Mouse (Mus musculus) layer of hippocampus, adult 2 months (tissue): ENCODE results near the gene Rbm28. TPM values are rescaled to one million over a fixed set of nuclear protein-coding genes. Genes with fewer than 3 reads are reported as not detected.
"Not testable (repeated sequence)": the region's sequence is repeated elsewhere in the genome, so short reads cannot be mapped to it uniquely, and the experiment has no call there.

ENCODE experiments used
- DNase-seq, 2 experiments: peaks; one replicate each; pipeline ENCODE4 v3.0.0; 2022; ENCODE audit warnings: low spot score in 2 of 2
- H3K27ac ChIP-seq: fragments of 200-600 bp; 2 replicates; pipeline ENCODE4 v1.8.1; 2022
- H3K4me3 ChIP-seq: fragments of 200-600 bp; 2 replicates; pipeline ENCODE4 v1.8.1; 2022; ENCODE audit warnings: mild to moderate bottlenecking
- CTCF ChIP-seq: fragments of 200-600 bp; conservative IDR thresholded peaks from 2 replicates; pipeline ENCODE4 v1.8.1; 2022; ENCODE audit warnings: antibody characterized with exemption, mild to moderate bottlenecking, moderate library complexity
- total RNA-seq, 2 experiments: library from RNA; stranded (reverse); gene quantifications; 2 replicates each; pipeline ENCODE4 v1.2.3; 2021

Rbm28 gene
- total RNA-seq, 2 experiments from 2014 or later, result 43.6 to 51.0 TPM

DNA sequence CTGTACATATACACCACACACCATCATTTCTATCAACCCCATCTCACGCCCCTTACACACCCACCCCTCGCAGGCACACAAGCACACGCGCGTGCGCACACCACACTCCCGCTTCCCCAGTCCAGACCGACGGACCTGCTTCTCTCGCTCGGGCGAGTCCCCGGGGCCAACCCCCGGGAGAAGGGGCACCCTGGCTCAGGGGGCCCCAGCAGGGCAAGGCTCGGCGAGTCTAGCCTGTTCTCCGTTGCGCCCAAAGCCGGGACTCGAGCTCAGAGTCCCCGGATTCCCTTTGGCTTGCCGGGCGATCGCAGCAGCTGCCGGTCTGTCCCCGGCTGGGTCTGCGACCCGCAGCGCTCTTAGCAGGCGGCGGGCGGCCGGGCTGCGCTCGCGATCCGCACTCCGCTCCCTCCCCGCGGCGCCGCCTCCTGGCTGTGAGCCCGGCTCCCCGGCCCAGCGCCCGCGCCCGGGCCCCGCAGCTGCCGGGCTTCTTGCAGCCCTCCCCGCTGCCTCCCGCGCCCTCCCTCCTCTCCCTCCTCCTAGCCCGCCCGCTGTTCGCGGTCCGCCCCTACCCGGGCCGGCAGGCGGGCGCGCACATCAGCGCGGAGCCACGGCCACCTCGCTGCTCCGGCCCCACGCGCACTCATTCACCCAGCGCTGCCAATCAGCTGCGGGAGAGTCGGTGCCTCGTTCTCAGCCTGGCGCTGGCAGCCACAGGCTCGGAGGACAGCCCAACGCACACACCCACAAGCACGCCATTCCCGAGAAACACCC, 14.3 kb upstream of the Rbm28 start, which contains the start of gene Prrt4:
TSS of gene Prrt4 (minus strand) at position 697 of the 771 bp plus-strand sequence.
- Histone ChIP-seq H3K27ac (peak within 1 kb of the TSS; percentile 86), H3K4me3 (peak within 1 kb of the TSS; percentile 67)
- DNase-seq, result peak; percentile 58 to 65
- no peak for TF ChIP-seq CTCF

DNA sequence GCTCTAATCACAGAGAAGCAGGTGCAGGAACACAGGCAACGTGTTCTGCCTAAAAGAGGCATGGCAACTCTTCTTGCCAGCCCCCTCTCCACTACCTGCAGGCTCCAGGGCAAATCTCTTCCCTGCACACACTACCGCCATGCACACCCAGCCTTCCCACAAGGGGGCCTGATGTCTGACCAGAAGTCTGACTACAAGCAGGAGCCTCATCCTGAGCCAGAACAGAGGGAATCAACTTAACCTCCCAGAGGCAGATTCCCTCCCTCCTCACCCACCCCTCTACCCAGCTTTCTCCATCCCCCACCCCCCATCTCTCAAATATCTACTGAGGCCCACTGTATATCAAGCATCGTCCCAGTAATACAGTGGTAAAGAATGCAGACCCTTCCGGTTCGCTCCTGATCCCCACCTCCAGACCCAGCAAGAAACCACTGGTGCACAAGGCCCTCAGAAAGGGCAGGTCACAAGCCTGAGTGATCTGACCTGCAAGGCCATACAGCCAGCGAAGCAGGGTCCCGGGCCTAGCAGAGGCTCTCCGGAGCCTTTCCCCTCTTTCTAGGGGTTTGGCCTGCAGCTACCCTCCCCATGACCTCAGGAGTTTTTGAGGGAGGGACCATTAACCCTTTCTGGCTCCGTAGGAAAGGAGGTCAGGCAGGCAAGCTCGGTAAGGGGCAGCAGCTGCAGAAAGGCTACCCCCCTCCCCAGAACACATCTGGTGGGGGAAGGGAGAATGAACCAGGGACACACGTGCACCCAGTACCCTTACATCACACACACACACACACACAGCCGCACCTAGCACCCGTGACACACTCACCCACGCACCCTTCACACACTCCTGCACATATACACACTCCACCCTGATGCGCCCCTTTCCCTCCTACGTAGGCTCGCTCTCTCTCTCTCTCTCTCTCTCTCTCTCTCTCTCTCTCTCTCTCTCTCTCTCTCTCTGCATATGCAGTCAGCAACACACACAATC, 13.4 kb upstream of the Rbm28 start:
- H3K27ac ChIP-seq, result no peak overlapping the region

DNA sequence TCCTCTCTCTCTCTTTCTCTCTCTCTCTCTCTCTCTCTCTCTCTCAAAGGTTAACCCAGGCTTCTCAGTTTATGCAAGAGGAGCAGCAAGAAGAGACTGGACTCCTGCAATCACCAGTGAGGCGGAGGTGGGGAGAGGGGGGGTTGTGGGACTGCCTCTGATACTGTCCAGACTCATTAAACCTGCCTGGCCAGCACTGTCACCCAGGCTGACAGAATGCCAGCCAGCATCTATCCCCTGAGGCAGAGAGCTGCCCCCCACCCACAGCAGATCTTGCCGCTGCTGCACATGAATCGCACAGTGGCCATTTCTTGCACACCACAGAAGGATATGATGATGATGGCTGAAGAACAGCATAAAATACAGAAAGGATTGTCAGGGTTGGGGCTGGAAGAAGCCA, 10.3 kb upstream of the Rbm28 start:
- TF ChIP-seq CTCF, result no peak
- Histone ChIP-seq H3K4me3 (no peak overlapping the region), H3K27ac (no peak overlapping the region)
- DNase-seq, result no peak

More for the DNA sequence above, 13.4 kb upstream of the Rbm28 start:
- H3K4me3 ChIP-seq, result peak overlapping the region; percentile 67
- TF ChIP-seq CTCF, result peak; percentile 45
- DNase-seq, result no peak

DNA sequence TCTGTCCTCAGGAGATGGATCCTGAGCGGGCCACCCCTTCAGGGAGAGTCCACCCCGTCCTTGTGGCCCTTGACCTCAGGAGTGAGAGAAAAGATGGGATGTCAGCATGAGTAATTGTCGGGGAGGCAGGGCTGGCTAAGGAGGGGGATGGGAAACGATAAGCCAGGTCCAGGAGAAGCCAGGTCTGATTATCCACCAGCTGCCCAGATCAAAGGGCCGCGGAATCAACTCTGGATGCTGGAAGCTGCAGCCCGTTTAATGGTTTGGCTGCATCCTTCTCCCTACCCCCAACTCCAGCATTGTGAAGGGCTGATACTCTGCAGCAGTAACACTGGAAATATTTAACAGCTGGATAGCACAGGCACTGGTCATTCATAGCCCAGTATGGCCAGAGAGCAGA, 9.6 kb upstream of the Rbm28 start:
- Histone ChIP-seq H3K27ac (no peak overlapping the region), H3K4me3 (no peak overlapping the region)
- DNase-seq, result no peak
- no peak for TF ChIP-seq CTCF

DNA sequence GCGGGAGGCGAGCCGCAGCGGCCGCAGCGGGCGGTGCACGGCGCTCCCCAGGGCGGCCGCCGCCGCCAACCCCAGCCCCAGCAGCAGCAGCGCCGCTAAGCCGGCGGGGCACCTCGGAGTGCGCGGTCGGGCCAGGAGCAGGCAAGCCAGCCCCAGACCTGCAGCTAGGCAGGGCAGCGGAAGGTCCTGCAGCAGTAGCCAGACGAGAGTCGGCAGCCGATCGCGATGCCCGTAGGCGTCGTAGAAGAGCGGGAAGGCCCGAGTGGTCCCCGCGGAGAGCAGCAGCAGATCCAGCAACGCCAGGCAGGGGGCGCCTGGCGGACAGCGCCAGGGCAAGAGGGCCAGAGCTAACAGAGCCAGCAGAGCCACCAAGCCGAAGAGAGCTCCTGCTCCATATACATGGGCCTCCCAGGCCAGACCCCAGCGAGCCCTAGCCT, 6.2 kb upstream of the Rbm28 start:
- H3K27ac ChIP-seq, result peak overlapping the region; percentile 52
- H3K4me3 ChIP-seq, result peak overlapping the region; percentile 64
- DNase-seq, result peak; percentile 34 to 71
- TF ChIP-seq CTCF, result peak; percentile 96

DNA sequence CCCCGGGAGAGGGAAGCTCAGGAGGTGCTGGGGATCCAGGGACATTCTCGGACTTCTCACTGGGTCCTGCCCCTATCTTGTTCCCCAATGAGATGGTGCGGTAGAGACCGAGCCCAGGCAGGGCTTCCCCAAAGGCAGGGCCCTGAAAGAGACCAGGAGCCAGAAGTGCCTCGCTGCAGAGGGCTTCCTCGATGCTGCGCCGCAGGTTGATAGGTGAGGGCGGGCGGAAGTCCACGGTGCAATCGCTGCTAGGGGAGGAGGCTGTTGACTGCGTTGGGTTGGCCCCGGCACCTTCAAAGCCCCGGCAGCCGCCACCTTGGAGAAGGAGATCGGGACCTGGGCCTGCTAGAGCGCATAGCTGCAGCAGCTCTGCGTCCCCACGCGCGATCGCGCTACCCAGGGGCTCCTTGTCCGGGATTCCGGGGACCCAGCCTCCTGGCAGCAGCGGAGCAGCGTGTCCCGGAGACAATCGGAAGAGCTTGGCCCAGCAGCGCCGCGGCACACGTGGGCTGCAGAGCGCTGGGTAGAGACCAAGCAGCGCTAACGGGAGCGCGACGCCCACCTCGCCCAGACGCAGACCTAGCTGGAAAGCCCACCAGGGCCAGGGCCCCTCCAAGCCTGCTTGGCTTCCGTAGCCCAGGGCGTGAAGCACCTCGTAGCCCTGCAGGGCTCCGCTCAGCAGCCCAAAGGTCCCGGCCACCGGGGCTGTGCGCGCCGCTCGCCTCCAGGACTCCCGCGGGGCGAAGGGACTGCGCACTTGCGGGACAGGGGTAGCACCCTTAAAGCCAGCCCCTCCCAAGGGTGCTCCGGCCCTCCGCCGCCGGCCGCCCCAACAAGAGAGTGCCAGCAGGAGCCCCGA, 5.5 kb upstream of the Rbm28 start:
- no peak for DNase-seq
- TF ChIP-seq CTCF, result no peak
- peak overlapping the region; percentile 52 for H3K27ac ChIP-seq
- H3K4me3 ChIP-seq, result peak overlapping the region; percentile 64

DNA sequence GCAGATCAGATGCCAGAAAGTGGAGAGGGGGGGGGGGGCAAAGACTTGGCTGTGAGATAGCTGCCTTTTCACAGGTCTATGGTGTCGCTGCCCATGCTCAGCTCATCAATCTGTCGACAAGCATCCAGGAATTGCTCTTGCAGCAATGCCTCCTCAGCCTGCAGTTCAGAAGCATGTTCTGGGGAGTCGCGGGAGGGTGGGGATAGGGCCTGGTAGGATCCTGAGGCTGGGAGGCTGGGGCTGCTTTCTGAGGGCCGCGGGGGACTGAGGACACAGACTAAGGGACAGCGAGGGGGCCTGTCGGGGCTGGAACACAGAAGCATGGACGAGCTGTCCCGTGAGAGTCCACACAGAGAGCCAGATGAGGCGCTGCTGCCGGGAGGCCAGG, 4.9 kb upstream of the Rbm28 start:
- no peak for TF ChIP-seq CTCF
- DNase-seq, result no peak
- H3K27ac ChIP-seq, result peak overlapping the region; percentile 52; the same call in 1 of the 2 replicates
- 0 out of 2 replicates have a peak overlapping the region, but pooled peaks have one; percentile 64 for H3K4me3 ChIP-seq

DNA sequence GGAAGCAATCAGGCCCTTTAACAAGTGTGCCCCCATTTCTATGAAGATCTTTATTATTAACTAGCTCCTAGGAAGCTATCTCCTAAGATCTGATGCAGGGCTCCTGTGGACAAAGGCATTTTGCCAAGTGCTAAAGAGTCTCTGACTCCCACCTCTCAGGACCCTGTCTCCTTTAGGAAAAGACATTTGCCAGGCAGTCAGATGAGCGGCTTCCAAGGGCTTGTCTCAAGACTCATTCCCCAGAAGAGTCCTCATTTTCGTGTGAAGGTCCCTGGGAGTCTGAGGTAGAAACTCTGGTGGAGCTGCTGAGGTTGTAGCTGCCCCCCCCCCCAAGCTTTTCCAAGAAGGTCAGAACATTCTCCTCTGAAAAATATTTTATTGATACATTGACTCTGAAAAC, 4.1 kb upstream of the Rbm28 start:
- no peak overlapping the region for H3K27ac ChIP-seq
- no peak for DNase-seq
- H3K4me3 ChIP-seq, result no peak overlapping the region
- no peak for TF ChIP-seq CTCF

DNA sequence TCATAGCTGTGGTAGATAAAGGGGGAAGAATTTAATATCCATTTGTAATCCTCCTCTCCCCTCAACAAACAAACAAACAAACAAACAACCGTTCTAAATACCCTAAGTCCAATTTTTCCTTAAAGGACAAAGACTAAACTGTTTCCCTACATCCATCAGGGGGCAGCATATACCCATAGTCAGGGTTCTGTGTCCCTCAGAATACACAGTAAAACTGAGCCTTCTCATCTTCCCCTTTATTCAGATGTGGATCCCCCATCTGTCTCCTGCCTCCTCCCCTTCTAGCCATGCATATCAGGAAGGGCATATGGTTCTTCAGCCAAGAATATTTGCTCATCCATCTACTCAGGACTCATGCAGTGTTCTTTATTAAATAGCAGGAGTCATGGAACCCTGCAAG, 1.4 kb upstream of the Rbm28 start:
- Histone ChIP-seq H3K4me3 (no peak overlapping the region), H3K27ac (0 out of 2 replicates have a peak overlapping the region, but pooled peaks have one; percentile 28)
- peak; percentile 86 for TF ChIP-seq CTCF
- DNase-seq, result peak; percentile 65 to 67

DNA sequence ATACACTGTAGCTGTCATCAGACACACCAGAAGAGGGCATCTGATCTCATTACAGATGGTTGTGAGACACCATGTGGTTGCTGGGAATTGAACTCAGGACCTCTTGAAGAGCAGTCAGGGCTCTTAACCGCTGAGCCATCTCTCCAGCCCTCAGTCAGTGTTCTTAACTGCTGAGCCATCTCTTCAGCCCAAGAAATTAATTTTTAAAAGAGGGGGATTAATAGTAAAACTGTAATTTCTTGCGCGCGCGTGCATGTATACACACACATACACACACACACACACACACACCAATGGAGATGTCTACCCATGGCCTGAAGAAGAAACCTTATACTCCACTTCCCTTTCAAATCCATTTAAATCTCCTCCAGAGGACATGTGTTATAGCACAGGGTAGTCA, 3.5 kb downstream of the Rbm28 start:
- not testable (repeated sequence) for H3K4me3 ChIP-seq, H3K27ac ChIP-seq, DNase-seq

DNA sequence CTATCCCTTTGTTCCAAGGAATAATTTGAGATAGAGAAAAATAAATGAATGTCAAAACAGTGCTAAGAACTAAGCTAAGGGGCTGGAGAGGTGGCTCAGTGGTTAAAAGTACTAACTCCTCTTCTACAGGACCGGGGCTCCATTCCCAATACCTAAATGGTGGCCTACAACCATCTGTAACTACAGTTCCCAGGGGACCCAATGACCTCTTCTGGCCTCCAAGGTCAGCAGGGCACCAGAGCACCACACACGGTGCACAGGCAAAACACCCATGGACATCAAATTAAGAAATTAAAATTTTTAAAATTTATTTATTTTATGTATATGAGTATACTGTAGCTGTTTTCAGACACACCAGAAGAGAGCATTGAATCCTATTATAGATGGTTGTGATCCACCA, 4.0 kb downstream of the Rbm28 start:
- DNase-seq, result no peak
- Histone ChIP-seq H3K4me3 (no peak overlapping the region), H3K27ac (no peak overlapping the region)
- TF ChIP-seq CTCF, result no peak

DNA sequence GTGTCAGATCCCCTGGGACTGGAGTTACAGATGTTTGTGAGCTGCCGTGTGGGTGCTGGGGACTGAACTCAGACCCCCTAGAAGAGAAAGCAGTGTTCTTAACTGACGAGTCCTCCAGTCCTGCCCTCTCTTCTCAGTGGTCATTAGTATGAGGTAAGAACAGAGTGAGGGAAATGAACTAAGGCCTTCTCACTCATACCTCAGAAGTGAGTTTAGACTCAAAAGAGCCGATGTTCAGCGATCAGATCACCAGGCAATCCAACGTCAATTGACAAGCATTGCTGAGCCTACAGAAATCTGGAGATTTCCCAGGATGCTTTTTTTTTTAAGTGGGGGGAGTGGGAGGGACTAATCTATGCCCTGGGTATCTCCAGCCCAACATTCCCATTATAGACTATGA, 8.5 kb downstream of the Rbm28 start:
- no peak for TF ChIP-seq CTCF
- DNase-seq, result no peak
- H3K4me3 ChIP-seq, result no peak overlapping the region
- no peak overlapping the region for H3K27ac ChIP-seq
